Mouse (Mus musculus): ENCODE results near the gene Slc4a11. TPM values are rescaled to one million over a fixed set of nuclear protein-coding genes. Genes with fewer than 3 reads are reported as not detected.

The Slc4a11 gene
- 0.07 and 0.14 TPM in 2 replicates for polyA plus RNA-seq (2015; fragmentation: Nextera tagmentation; extraction: Ambion mirVana)

GRCm38 (mm10) chr2:130697153-130697810 lies at the start of gene Slc4a11:
Slc4a11 (minus strand) TSS chr2:130697519.
- 1% methylated on average over 64 of the region's 65 CpGs for WGBS (ENCODE audit: insufficient replicate concordance)
- Histone ChIP-seq H3K4me3 (replicated peaks) (peak within 1 kb of the TSS; percentile 61), H3K4me1 (replicated peaks) (peaks cover 16% of the 10 kb centered on the region), H3K9ac (peak within 1 kb of the TSS; percentile 26; the same call in 1 of the 2 replicates), H3K27ac (no peak within 1 kb of the TSS), H3K36me3 (no peaks in the 10 kb centered on the region), H3K4me2 (peak within 1 kb of the TSS; percentile 86), H3K27me3 (peaks cover 54% of the 10 kb centered on the region), H3K9me3 (replicated peaks) (no peaks in the 10 kb centered on the region)
- DNase-seq, result peak; percentile 59
- ATAC-seq (ENCODE audit: low read depth), result peak; percentile 64

GRCm38 (mm10) chr2:130743576-130743975 lies 46.3 kb upstream of the Slc4a11 start:
- no peak for ATAC-seq (ENCODE audit: low read depth)
- Histone ChIP-seq H3K27ac (no peak overlapping the region), H3K4me1 (replicated peaks) (no peaks in the 10 kb centered on the region), H3K9ac (no peak overlapping the region), H3K9me3 (replicated peaks) (no peaks in the 10 kb centered on the region), H3K4me3 (replicated peaks) (no peak overlapping the region), H3K36me3 (peaks cover 49% of the 10 kb centered on the region), H3K27me3 (no peaks in the 10 kb centered on the region), H3K4me2 (no peak overlapping the region)
- 70% methylated on average over 1 of the region's 1 CpGs for WGBS (ENCODE audit: insufficient replicate concordance)
- DNase-seq, result no peak

GRCm38 (mm10) chr2:130740096-130740495 lies 42.8 kb upstream of the Slc4a11 start:
- Histone ChIP-seq H3K9ac (no peak overlapping the region), H3K36me3 (peaks cover 36% of the 10 kb centered on the region), H3K4me3 (replicated peaks) (no peak overlapping the region), H3K4me2 (no peak overlapping the region), H3K27ac (no peak overlapping the region), H3K27me3 (no peaks in the 10 kb centered on the region), H3K9me3 (replicated peaks) (no peaks in the 10 kb centered on the region), H3K4me1 (replicated peaks) (no peaks in the 10 kb centered on the region)
- whole genome bisulfite sequencing (ENCODE audit: insufficient replicate concordance), result 61% methylated on average over 4 of the region's 4 CpGs
- DNase-seq (no peak), ATAC-seq (ENCODE audit: low read depth) (no peak)

GRCm38 (mm10) chr2:130738019-130738418 lies 40.7 kb upstream of the Slc4a11 start:
- peaks cover 27% of the 10 kb centered on the region for H3K36me3 ChIP-seq
- no peaks in the 10 kb centered on the region for H3K27me3 ChIP-seq
- no peak overlapping the region for H3K9ac ChIP-seq
- DNase-seq (no peak), ATAC-seq (ENCODE audit: low read depth) (no peak)
- H3K4me1 ChIP-seq (replicated peaks), result no peaks in the 10 kb centered on the region
- no peak overlapping the region for H3K4me2 ChIP-seq
- WGBS (ENCODE audit: insufficient replicate concordance), result 72% methylated on average over 6 of the region's 6 CpGs
- no peak overlapping the region for H3K27ac ChIP-seq
- no peak overlapping the region for H3K4me3 ChIP-seq (replicated peaks)
- no peaks in the 10 kb centered on the region for H3K9me3 ChIP-seq (replicated peaks)

- H3K27ac ChIP-seq, result no peak overlapping the region
- no peak overlapping the region for H3K9ac ChIP-seq
- H3K27me3 ChIP-seq, result no peaks in the 10 kb centered on the region
- DNase-seq (no peak), ATAC-seq (ENCODE audit: low read depth) (no peak)
- H3K36me3 ChIP-seq, result peaks cover 38% of the 10 kb centered on the region
- H3K4me2 ChIP-seq, result no peak overlapping the region
- no peaks in the 10 kb centered on the region for H3K9me3 ChIP-seq (replicated peaks)
- 74% methylated on average over 5 of the region's 5 CpGs for WGBS (ENCODE audit: insufficient replicate concordance)
- no peaks in the 10 kb centered on the region for H3K4me1 ChIP-seq (replicated peaks)
- no peak overlapping the region for H3K4me3 ChIP-seq (replicated peaks)
Measured at GRCm38 (mm10) chr2:130735281-130735680, 38.0 kb upstream of the Slc4a11 start.

GRCm38 (mm10) chr2:130733444-130733843 lies 36.1 kb upstream of the Slc4a11 start:
- no peaks in the 10 kb centered on the region for H3K9me3 ChIP-seq (replicated peaks)
- DNase-seq (no peak), ATAC-seq (ENCODE audit: low read depth) (no peak)
- H3K36me3 ChIP-seq, result peaks cover 51% of the 10 kb centered on the region
- no peaks in the 10 kb centered on the region for H3K4me1 ChIP-seq (replicated peaks)
- H3K4me2 ChIP-seq, result no peak overlapping the region
- H3K4me3 ChIP-seq (replicated peaks), result no peak overlapping the region
- no peaks in the 10 kb centered on the region for H3K27me3 ChIP-seq
- 58% methylated on average over 3 of the region's 3 CpGs for WGBS (ENCODE audit: insufficient replicate concordance)
- H3K27ac ChIP-seq, result no peak overlapping the region
- H3K9ac ChIP-seq, result no peak overlapping the region

- no peak for ATAC-seq (ENCODE audit: low read depth)
- H3K4me2 ChIP-seq, result no peak overlapping the region
- 61% methylated on average over 5 of the region's 5 CpGs for WGBS (ENCODE audit: insufficient replicate concordance)
- H3K9ac ChIP-seq, result no peak overlapping the region
- DNase-seq, result no peak
- no peaks in the 10 kb centered on the region for H3K9me3 ChIP-seq (replicated peaks)
- no peaks in the 10 kb centered on the region for H3K4me1 ChIP-seq (replicated peaks)
- H3K36me3 ChIP-seq, result peaks cover 59% of the 10 kb centered on the region
- no peak overlapping the region for H3K27ac ChIP-seq
- no peaks in the 10 kb centered on the region for H3K27me3 ChIP-seq
- H3K4me3 ChIP-seq (replicated peaks), result no peak overlapping the region
Measured at GRCm38 (mm10) chr2:130731855-130732254, 34.5 kb upstream of the Slc4a11 start.

- H3K9ac ChIP-seq, result no peak overlapping the region
- H3K4me2 ChIP-seq, result no peak overlapping the region
- no peaks in the 10 kb centered on the region for H3K9me3 ChIP-seq (replicated peaks)
- no peaks in the 10 kb centered on the region for H3K4me1 ChIP-seq (replicated peaks)
- H3K27me3 ChIP-seq, result no peaks in the 10 kb centered on the region
- DNase-seq (no peak), ATAC-seq (ENCODE audit: low read depth) (no peak)
- H3K36me3 ChIP-seq, result peaks cover 64% of the 10 kb centered on the region
- 65% methylated on average over 9 of the region's 9 CpGs for WGBS (ENCODE audit: insufficient replicate concordance)
- no peak overlapping the region for H3K27ac ChIP-seq
- H3K4me3 ChIP-seq (replicated peaks), result no peak overlapping the region
Measured at GRCm38 (mm10) chr2:130730746-130731145, 33.4 kb upstream of the Slc4a11 start.

- Histone ChIP-seq H3K4me1 (replicated peaks) (no peaks in the 10 kb centered on the region), H3K27ac (no peak overlapping the region), H3K4me2 (no peak overlapping the region), H3K27me3 (no peaks in the 10 kb centered on the region), H3K9me3 (replicated peaks) (no peaks in the 10 kb centered on the region), H3K36me3 (peaks cover 59% of the 10 kb centered on the region), H3K4me3 (replicated peaks) (no peak overlapping the region), H3K9ac (no peak overlapping the region)
- ATAC-seq (ENCODE audit: low read depth) (no peak), DNase-seq (no peak)
- WGBS (ENCODE audit: insufficient replicate concordance), result 82% methylated on average over 2 of the region's 2 CpGs
Measured at GRCm38 (mm10) chr2:130728906-130729585, 31.7 kb upstream of the Slc4a11 start.

- no peaks in the 10 kb centered on the region for H3K9me3 ChIP-seq (replicated peaks)
- H3K27ac ChIP-seq, result no peak overlapping the region
- ATAC-seq (ENCODE audit: low read depth), result no peak
- H3K9ac ChIP-seq, result no peak overlapping the region
- peaks cover 56% of the 10 kb centered on the region for H3K36me3 ChIP-seq
- no peak overlapping the region for H3K4me2 ChIP-seq
- no peaks in the 10 kb centered on the region for H3K27me3 ChIP-seq
- 57% methylated on average over 1 of the region's 1 CpGs for WGBS (ENCODE audit: insufficient replicate concordance)
- no peak overlapping the region for H3K4me3 ChIP-seq (replicated peaks)
- no peak for DNase-seq
- H3K4me1 ChIP-seq (replicated peaks), result no peaks in the 10 kb centered on the region
Measured at GRCm38 (mm10) chr2:130727752-130728151, 30.4 kb upstream of the Slc4a11 start.

GRCm38 (mm10) chr2:130724369-130724768 lies 27.1 kb upstream of the Slc4a11 start:
- no peaks in the 10 kb centered on the region for H3K4me1 ChIP-seq (replicated peaks)
- no peaks in the 10 kb centered on the region for H3K9me3 ChIP-seq (replicated peaks)
- no peaks in the 10 kb centered on the region for H3K27me3 ChIP-seq
- no peak overlapping the region for H3K4me3 ChIP-seq (replicated peaks)
- no peak overlapping the region for H3K27ac ChIP-seq
- no peak for ATAC-seq (ENCODE audit: low read depth)
- H3K36me3 ChIP-seq, result peaks cover 39% of the 10 kb centered on the region
- WGBS (ENCODE audit: insufficient replicate concordance), result 78% methylated on average over 4 of the region's 4 CpGs
- no peak for DNase-seq
- no peak overlapping the region for H3K9ac ChIP-seq
- H3K4me2 ChIP-seq, result no peak overlapping the region

- no peaks in the 10 kb centered on the region for H3K9me3 ChIP-seq (replicated peaks)
- WGBS (ENCODE audit: insufficient replicate concordance), result 53% methylated on average over 6 of the region's 6 CpGs
- H3K4me1 ChIP-seq (replicated peaks), result no peaks in the 10 kb centered on the region
- H3K4me2 ChIP-seq, result no peak overlapping the region
- H3K4me3 ChIP-seq (replicated peaks), result no peak overlapping the region
- H3K9ac ChIP-seq, result no peak overlapping the region
- DNase-seq (no peak), ATAC-seq (ENCODE audit: low read depth) (no peak)
- peaks cover 7% of the 10 kb centered on the region; the same call in 1 of the 2 replicates for H3K36me3 ChIP-seq
- H3K27me3 ChIP-seq, result no peaks in the 10 kb centered on the region
- no peak overlapping the region for H3K27ac ChIP-seq
Measured at GRCm38 (mm10) chr2:130717951-130718350, 20.6 kb upstream of the Slc4a11 start.
